Mouse (Mus musculus) embryo, embryonic 11 days (tissue): ENCODE results near the gene Vav3.
A peak's percentile ranks its signal among the peaks of the same experiment; 100 is the strongest.

Source experiments
- DNase-seq: peaks from one replicate; pipeline ENCODE4 v3.0.0-alpha.2; 2015

Vav3 gene

DNA sequence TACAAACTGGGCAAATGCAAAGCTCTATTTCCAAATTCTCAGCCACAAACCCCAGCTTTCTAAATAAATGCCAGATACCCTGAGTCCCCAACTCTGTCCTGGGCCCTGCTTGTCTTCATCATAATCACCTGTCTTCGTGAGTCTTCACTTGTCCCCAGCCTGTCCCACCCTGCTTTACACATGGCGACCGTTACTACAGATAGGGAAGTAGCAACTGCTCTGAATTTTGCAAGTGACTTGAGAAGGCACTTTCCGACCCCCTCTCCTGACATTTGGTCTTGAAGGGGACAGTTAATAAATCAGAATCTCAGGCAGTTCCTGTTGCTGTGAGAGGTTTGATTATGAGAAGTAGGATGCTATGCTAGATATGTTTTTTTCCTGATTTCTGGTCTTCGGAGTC lies 13.4 kb downstream of the Vav3 start:
- no peak for DNase-seq

DNA sequence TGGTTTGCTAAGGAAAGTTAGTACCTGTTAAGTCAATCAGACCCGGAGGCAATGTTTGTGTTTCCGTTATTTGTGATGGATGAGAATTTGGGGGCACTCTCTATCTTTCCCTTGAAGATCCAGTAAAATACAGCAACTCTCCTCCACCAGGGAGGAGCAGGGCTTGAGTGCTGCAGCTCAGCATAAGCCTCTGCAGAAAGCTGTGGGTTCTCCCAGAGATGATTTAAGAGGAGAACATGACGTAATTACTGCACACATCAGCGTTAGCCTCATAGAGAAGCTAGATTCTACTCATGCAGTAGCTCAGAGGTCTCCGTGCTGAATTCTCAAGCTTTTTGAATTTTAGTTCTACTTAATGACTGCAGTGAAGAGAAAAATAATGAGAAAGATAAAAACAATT lies 14.7 kb downstream of the Vav3 start:
- DNase-seq, result no peak

GRCm38 (mm10) chr3:109360746-109361145 lies 20.3 kb downstream of the Vav3 start:
- no peak for DNase-seq

GRCm38 (mm10) chr3:109361882-109362281 lies 21.4 kb downstream of the Vav3 start:
- no peak for DNase-seq

DNA sequence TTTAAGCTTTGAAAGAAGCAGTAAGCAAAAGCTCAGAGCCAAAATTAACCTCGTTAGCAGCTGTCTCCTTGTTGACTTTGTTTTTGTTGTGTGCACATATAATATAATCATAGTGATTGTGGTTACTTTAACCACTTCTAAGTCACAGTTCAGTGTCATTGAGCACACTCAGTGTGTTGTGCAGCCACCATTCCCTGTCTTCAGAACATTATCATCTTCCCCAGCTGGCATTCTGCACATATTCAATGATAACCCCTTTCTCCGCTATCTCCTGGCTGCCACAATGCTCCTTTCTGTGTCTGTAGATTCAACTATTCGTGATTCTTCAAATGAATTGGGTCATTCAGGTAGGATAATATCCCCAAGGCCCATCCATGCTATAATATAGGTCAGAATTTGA lies 21.9 kb downstream of the Vav3 start:
- DNase-seq, result no peak

DNA sequence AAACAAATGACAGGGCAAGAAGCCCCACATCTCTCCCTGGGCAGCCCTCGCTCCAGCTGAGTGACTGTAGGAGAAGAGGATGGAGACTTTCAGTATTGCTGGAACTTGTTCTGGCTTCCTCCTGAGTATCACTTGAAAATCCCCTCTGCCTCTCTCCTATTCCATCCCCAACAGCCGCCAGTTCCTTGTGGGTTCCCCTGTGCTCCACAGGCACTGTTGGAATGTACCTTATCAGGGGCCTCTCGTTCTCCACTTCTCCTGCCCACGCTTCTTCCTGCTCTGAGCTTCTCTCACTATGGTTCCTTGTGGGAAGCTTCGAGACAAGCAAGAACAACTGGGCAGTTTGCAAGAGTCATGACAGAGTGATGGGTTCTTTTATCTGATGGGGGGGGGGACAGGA lies 23.1 kb downstream of the Vav3 start:
- DNase-seq, result no peak

DNA sequence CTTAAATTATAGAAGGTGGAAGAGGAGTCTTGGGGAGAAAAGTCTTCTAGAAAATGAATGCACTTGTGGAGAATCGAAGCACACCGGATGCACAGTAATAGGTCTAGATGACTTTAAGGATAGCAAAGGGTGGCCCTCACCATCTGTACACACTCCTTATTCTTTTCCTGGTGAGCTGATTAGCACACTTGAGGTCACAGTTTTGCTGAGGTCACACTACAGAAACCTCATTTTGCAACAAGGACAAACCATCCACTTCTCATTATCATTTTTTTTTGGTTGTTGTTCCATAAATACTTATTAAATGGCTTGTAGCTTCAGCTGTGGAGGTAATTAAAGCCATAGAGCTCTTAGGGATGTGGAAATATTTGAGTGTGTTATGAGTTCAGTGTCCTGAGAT lies 25.4 kb downstream of the Vav3 start:
- DNase-seq, result no peak

GRCm38 (mm10) chr3:109366411-109366851 lies 26.0 kb downstream of the Vav3 start:
- peak; percentile 11 for DNase-seq

- no peak for DNase-seq
Measured at GRCm38 (mm10) chr3:109368383-109369289, 28.2 kb downstream of the Vav3 start.

- no peak for DNase-seq
Measured at GRCm38 (mm10) chr3:109371576-109371975, 31.1 kb downstream of the Vav3 start.

GRCm38 (mm10) chr3:109372678-109373077 lies 32.2 kb downstream of the Vav3 start:
- no peak for DNase-seq

DNA sequence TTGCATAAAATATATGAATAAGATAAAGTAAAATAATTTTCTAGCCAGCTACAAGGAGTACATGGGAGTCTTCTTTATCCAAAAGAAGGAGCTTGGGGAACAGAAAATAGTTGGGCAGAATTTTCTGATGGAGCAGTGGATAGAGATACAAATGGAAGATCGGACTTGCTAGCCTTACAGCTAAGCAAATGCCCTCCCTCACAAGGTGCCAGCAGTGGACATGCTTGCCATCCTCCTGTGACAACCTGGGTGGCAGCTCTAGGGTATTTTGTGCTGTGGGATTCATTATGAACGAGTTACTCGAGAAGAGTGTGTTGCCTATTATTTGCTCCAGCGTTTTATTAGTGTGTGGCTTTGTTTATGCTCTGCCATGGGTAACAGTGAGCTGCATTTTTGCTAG lies 37.8 kb downstream of the Vav3 start:
- no peak for DNase-seq

DNA sequence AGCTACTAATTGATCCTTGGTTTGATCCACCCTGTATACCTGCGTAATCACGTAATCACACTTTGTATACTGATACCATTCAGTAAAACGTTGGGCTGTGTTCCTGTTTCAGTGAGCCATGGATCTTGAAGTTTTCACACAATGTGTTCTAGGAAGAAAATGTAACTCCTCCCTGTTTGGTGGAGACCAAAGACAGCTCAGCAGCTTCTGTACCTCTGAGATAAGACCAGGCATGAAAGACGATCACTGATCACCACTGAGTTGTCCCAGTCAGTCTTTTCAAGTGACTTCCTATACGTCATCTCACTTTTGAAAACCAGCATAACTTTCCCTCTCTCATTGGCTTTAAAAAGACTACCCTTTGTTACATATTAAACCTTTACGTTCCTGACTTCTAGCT lies 38.2 kb downstream of the Vav3 start:
- DNase-seq, result no peak

- DNase-seq, result no peak
Measured at GRCm38 (mm10) chr3:109388730-109389129, 48.3 kb downstream of the Vav3 start.

GRCm38 (mm10) chr3:109401527-109401926 lies 61.1 kb downstream of the Vav3 start:
- DNase-seq, result no peak

GRCm38 (mm10) chr3:109411294-109411693 lies 70.8 kb downstream of the Vav3 start:
- no peak for DNase-seq

- DNase-seq, result no peak
Measured at GRCm38 (mm10) chr3:109420403-109420802, 80.0 kb downstream of the Vav3 start.

GRCm38 (mm10) chr3:109421019-109421418 lies 80.6 kb downstream of the Vav3 start:
- no peak for DNase-seq

DNA sequence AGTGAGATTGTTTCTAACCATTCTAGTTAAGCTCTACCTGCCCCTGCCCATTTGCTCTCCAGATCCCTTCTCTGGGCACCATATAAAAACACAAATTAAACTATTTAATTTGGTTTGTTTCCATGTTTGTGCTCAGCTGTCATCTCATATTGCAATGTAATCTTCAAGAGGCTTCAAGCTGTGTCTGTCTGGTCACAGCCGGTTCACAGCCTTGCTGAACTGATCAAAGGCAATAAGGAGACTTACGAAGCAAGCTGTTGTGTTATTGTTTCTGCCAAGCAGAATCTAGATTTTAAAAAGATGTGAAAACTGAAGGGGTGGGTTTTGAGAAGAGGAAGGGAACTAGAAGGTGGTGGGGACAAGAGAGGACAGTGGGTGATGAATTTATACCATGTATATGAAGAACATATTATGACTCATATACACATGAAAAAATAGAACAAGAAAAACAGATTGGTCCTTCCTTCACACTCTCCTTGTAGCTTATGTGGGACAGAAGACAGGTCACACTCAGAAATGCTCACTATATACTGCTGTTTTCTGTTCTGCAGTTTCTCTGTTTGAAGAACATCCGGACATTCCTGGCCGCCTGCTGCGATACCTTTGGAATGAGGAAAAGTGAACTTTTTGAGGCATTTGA lies 83.1 kb downstream of the Vav3 start:
- DNase-seq, result no peak

GRCm38 (mm10) chr3:109431285-109431684 lies 90.8 kb downstream of the Vav3 start:
- DNase-seq, result no peak

DNA sequence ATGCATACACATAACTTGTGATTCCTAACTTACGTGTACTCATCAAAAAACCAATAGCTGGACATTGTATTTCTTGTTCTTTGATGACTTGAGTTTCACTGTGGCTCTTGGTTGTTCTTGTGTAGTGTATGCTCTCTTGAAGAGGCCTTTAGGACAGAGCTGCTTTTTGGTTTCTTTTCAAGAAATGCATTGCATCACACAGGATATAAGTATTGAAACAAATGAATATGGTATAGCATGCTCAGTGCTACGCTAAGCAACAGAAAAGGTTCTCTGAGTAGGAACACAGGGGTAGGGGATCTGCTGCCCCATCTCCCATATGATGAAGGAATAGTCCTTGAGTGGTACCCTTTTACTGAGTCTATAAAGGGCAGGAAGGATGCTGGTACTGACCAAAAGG lies 98.1 kb downstream of the Vav3 start:
- no peak for DNase-seq

DNA sequence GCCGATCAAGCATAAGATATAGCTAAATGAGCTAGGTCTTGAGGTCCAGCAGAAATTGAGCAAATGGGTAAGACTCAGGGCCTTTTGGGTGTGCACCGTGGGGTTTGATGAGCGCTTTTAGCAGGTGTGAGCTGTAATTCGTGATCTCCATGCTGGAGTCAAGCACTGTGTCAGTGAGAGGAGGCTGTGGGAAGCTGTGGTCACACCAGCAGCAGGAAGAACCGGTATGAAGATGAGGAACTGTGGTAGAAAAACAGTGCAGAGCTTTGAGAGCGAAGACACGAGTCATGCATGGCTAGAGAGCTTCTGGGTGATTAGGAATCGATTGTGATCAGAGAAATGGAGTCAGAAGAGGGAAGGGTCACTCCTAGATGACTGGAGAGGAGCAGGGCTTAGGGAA lies 98.8 kb downstream of the Vav3 start:
- DNase-seq, result no peak

- DNase-seq, result no peak
Measured at GRCm38 (mm10) chr3:109440001-109440400, 99.5 kb downstream of the Vav3 start.

DNA sequence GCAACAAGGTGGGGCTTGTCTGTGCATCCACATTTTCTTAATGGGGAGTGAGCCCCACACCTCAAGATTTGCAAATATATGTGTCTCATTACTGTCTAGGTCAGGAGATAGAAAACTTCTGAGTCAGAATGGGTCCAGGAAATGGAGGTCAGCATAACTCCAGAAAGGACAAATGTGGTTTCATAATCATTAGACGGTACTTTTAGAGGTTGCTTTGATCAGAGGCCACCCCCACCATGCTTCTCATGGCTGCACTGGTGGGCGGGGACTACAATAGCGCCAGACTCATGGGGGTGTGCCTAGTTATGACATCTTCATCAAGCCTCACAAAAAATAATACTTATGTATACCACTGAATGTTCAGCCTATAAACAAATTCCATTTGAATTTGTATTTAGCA lies 103.6 kb downstream of the Vav3 start:
- no peak for DNase-seq
